Mouse (Mus musculus) C2C12 (cell line): ENCODE results near the gene Arhgap42.

Experiments used
- FOSL1 ChIP-seq: IDR thresholded peaks from one replicate; pipeline ENCODE4 v1.8.0; 2011; ENCODE audit warnings: mild to moderate bottlenecking, low read length; ENCODE audit not compliant: poor library complexity, insufficient read depth, severe bottlenecking
- MAX ChIP-seq: IDR thresholded peaks from one replicate; pipeline ENCODE4 v1.6.1; 2011; ENCODE audit warnings: mild to moderate bottlenecking, control low read depth

GRCm38 (mm10) chr9:9198645-9199044, 40.3 kb downstream of the Arhgap42 start:
- TF ChIP-seq MAX (no peak), FOSL1 (no peak)
